Mouse (Mus musculus) liver, embryonic 13.5 days (tissue): ENCODE results near the gene Hpse2. TPM values are rescaled to one million over a fixed set of nuclear protein-coding genes. Genes with fewer than 3 reads are reported as not detected.

Experiments used
- ATAC-seq: fragments of 200-750 bp; cut with Nextera tagmentation; 2 replicates; pipeline ENCODE4 v1.8.0; 2017; ENCODE audit warnings: low read depth, mild to moderate bottlenecking, moderate number of reproducible peaks, moderate library complexity
- DNase-seq: peaks from one replicate; pipeline ENCODE4 v3.0.0; 2022
- H3K27ac ChIP-seq: fragments of 300-500 bp; sonication (generic); 2 replicates; pipeline ENCODE4 v1.5.1; 2015; ENCODE audit warnings: moderate library complexity, mild to moderate bottlenecking, inconsistent platforms
- H3K27me3 ChIP-seq: fragments of 300-500 bp; sonication (generic); 2 replicates; pipeline ENCODE4 v1.6.1; 2015; ENCODE audit warnings: mild to moderate bottlenecking, inconsistent platforms
- H3K36me3 ChIP-seq: fragments of 300-500 bp; sonication (generic); 2 replicates; pipeline ENCODE4 v1.6.1; 2015; ENCODE audit warnings: mild to moderate bottlenecking, inconsistent platforms
- H3K4me1 ChIP-seq: fragments of 300-500 bp; sonication (generic); replicated peaks from 2 replicates; pipeline ENCODE4 v1.6.1; 2015; ENCODE audit warnings: inconsistent platforms
- H3K4me2 ChIP-seq: fragments of 300-500 bp; sonication (generic); 2 replicates; pipeline ENCODE4 v1.6.1; 2015; ENCODE audit warnings: inconsistent platforms, mild to moderate bottlenecking, moderate library complexity
- H3K4me3 ChIP-seq: fragments of 300-500 bp; sonication (generic); replicated peaks from 2 replicates; pipeline ENCODE4 v1.5.1; 2015; ENCODE audit warnings: mild to moderate bottlenecking, inconsistent platforms
- H3K9ac ChIP-seq: fragments of 300-500 bp; sonication (generic); 2 replicates; pipeline ENCODE4 v1.6.1; 2015; ENCODE audit warnings: mild to moderate bottlenecking, inconsistent platforms
- H3K9me3 ChIP-seq: fragments of 300-500 bp; sonication (generic); replicated peaks from 2 replicates; pipeline ENCODE4 v1.6.1; 2016; ENCODE audit warnings: inconsistent platforms
- WGBS: fragments of 180-500 bp; shearing (Covaris S2); methylation state at CpG from one replicate; pipeline ENCODE4 v1.1.7; 2015; ENCODE audit not compliant: insufficient replicate concordance; 5-methylcytosine and 5-hydroxymethylcytosine counted together
- polyA plus RNA-seq: library from polyadenylated mRNA; unstranded; fragments of >200 nt; fragmentation: Nextera tagmentation; extraction: Ambion mirVana; gene quantifications from 2 replicates; pipeline ENCODE4 v1.2.1, GENCODE M21; 2015

Hpse2 gene
- polyA plus RNA-seq, 1 experiment from 2014 or later = 0.02 TPM

DNA sequence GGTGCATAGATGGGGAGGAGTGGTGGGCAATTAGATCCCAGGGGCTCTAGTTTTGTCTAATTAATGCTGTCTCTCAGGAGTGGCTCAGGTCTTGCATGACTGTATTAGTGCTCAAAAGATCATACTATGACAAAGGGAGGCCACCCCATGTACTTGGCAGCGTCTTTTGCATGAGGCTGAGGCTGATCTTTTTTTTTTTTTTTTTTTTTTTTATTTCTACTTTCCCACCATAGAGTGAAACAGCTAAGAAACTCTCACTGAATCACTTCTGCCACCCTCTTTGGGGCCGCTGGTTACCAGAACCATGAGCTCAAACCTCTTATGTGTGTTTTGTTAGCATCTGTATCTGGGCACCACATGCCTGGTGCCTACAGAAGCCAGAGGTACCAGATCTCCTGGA is 549.0 kb downstream of the Hpse2 start:
- Histone ChIP-seq H3K9me3 (no peaks in the 10 kb centered on the region), H3K4me2 (no peak overlapping the region), H3K27me3 (no peaks in the 10 kb centered on the region), H3K4me1 (no peaks in the 10 kb centered on the region), H3K9ac (no peak overlapping the region), H3K27ac (no peak overlapping the region), H3K4me3 (no peak overlapping the region), H3K36me3 (no peaks in the 10 kb centered on the region)
- DNase-seq = no peak
- ATAC-seq = no peak
- 45% methylated on average over 2 of the region's 2 CpGs for WGBS

GRCm38 (mm10) chr19:42838271-42838670 is 549.9 kb downstream of the Hpse2 start:
- no peak for DNase-seq
- no peak overlapping the region for H3K4me2 ChIP-seq
- no peak for ATAC-seq
- H3K27ac ChIP-seq = no peak overlapping the region
- no peaks in the 10 kb centered on the region for H3K36me3 ChIP-seq
- no peaks in the 10 kb centered on the region for H3K4me1 ChIP-seq
- no peak overlapping the region for H3K4me3 ChIP-seq
- H3K9me3 ChIP-seq = no peaks in the 10 kb centered on the region
- H3K27me3 ChIP-seq = no peaks in the 10 kb centered on the region
- WGBS = 69% methylated on average over 2 of the region's 2 CpGs
- H3K9ac ChIP-seq = no peak overlapping the region

GRCm38 (mm10) chr19:42837591-42837990 is 550.6 kb downstream of the Hpse2 start:
- WGBS = 68% methylated on average over 10 of the region's 10 CpGs
- DNase-seq (no peak), ATAC-seq (no peak)
- H3K9ac ChIP-seq = no peak overlapping the region
- no peaks in the 10 kb centered on the region for H3K9me3 ChIP-seq
- H3K27ac ChIP-seq = no peak overlapping the region
- H3K36me3 ChIP-seq = no peaks in the 10 kb centered on the region
- no peaks in the 10 kb centered on the region for H3K4me1 ChIP-seq
- H3K4me2 ChIP-seq = no peak overlapping the region
- H3K4me3 ChIP-seq = no peak overlapping the region
- H3K27me3 ChIP-seq = no peaks in the 10 kb centered on the region

- no peaks in the 10 kb centered on the region for H3K36me3 ChIP-seq
- 70% methylated on average over 7 of the region's 7 CpGs for WGBS
- ATAC-seq (no peak), DNase-seq (no peak)
- no peak overlapping the region for H3K4me2 ChIP-seq
- no peak overlapping the region for H3K4me3 ChIP-seq
- no peaks in the 10 kb centered on the region for H3K4me1 ChIP-seq
- no peak overlapping the region for H3K9ac ChIP-seq
- no peak overlapping the region for H3K27ac ChIP-seq
- no peaks in the 10 kb centered on the region for H3K9me3 ChIP-seq
- no peaks in the 10 kb centered on the region for H3K27me3 ChIP-seq
Observed at GRCm38 (mm10) chr19:42833126-42833525, 555.0 kb downstream of the Hpse2 start.

GRCm38 (mm10) chr19:42832251-42832650 is 555.9 kb downstream of the Hpse2 start:
- Histone ChIP-seq H3K27me3 (no peaks in the 10 kb centered on the region), H3K9me3 (no peaks in the 10 kb centered on the region), H3K27ac (no peak overlapping the region), H3K36me3 (no peaks in the 10 kb centered on the region), H3K4me2 (no peak overlapping the region), H3K4me1 (no peaks in the 10 kb centered on the region), H3K9ac (no peak overlapping the region), H3K4me3 (no peak overlapping the region)
- DNase-seq (no peak), ATAC-seq (no peak)
- 63% methylated on average over 2 of the region's 2 CpGs for WGBS

GRCm38 (mm10) chr19:42829196-42829595 is 559.0 kb downstream of the Hpse2 start:
- Histone ChIP-seq H3K9me3 (no peaks in the 10 kb centered on the region), H3K9ac (no peak overlapping the region), H3K4me3 (no peak overlapping the region), H3K27ac (no peak overlapping the region), H3K4me1 (no peaks in the 10 kb centered on the region), H3K4me2 (no peak overlapping the region), H3K36me3 (no peaks in the 10 kb centered on the region), H3K27me3 (no peaks in the 10 kb centered on the region)
- ATAC-seq (no peak), DNase-seq (no peak)
- WGBS = 34% methylated on average over 4 of the region's 4 CpGs

GRCm38 (mm10) chr19:42827843-42828242 is 560.3 kb downstream of the Hpse2 start:
- Histone ChIP-seq H3K9ac (no peak overlapping the region), H3K4me2 (no peak overlapping the region), H3K36me3 (no peaks in the 10 kb centered on the region), H3K4me1 (no peaks in the 10 kb centered on the region), H3K9me3 (no peaks in the 10 kb centered on the region), H3K4me3 (no peak overlapping the region), H3K27ac (no peak overlapping the region), H3K27me3 (no peaks in the 10 kb centered on the region)
- DNase-seq = no peak
- ATAC-seq = no peak
- WGBS = 64% methylated on average over 3 of the region's 3 CpGs

- no peaks in the 10 kb centered on the region for H3K9me3 ChIP-seq
- WGBS = 51% methylated on average over 5 of the region's 5 CpGs
Observed at GRCm38 (mm10) chr19:42820109-42820508, 568.0 kb downstream of the Hpse2 start.

GRCm38 (mm10) chr19:42817761-42818160 is 570.4 kb downstream of the Hpse2 start:
- H3K4me3 ChIP-seq = no peak overlapping the region
- ATAC-seq = no peak
- DNase-seq = no peak
- no peaks in the 10 kb centered on the region for H3K9me3 ChIP-seq
- no peaks in the 10 kb centered on the region for H3K27me3 ChIP-seq
- no peak overlapping the region for H3K9ac ChIP-seq
- H3K4me2 ChIP-seq = no peak overlapping the region
- no peaks in the 10 kb centered on the region for H3K4me1 ChIP-seq
- 41% methylated on average over 2 of the region's 2 CpGs for WGBS
- no peak overlapping the region for H3K27ac ChIP-seq
- H3K36me3 ChIP-seq = no peaks in the 10 kb centered on the region

More at GRCm38 (mm10) chr19:42820109-42820508, 568.0 kb downstream of the Hpse2 start:
- Histone ChIP-seq H3K4me3 (no peak overlapping the region), H3K4me1 (no peaks in the 10 kb centered on the region), H3K27ac (no peak overlapping the region), H3K4me2 (no peak overlapping the region), H3K36me3 (no peaks in the 10 kb centered on the region), H3K27me3 (no peaks in the 10 kb centered on the region), H3K9ac (no peak overlapping the region)
- no peak for ATAC-seq
- DNase-seq = no peak

DNA sequence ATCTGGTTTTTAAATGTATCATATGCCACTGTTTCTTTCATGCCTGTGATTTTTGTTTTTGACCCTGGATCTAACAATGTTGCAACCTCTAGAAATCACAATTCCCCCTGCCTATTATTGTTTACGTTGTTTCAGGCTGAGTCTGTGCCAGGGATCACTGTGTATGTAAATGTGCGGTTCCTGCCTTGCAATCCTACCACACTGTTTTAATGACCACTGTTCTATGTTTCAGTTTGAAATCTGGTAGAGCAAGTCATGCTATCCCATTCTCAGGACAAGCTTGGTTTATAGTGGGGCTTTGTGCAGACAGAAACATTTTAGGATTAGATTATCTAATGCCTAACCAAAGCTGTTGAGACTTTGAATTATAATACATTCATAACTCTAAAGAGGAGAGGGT is 571.9 kb downstream of the Hpse2 start:
- ATAC-seq (no peak), DNase-seq (no peak)
- H3K27me3 ChIP-seq = no peaks in the 10 kb centered on the region
- no peaks in the 10 kb centered on the region for H3K4me1 ChIP-seq
- 79% methylated on average over 2 of the region's 2 CpGs for WGBS
- no peak overlapping the region for H3K4me3 ChIP-seq
- H3K27ac ChIP-seq = no peak overlapping the region
- no peak overlapping the region for H3K9ac ChIP-seq
- H3K9me3 ChIP-seq = no peaks in the 10 kb centered on the region
- no peaks in the 10 kb centered on the region for H3K36me3 ChIP-seq
- no peak overlapping the region for H3K4me2 ChIP-seq

GRCm38 (mm10) chr19:42810140-42810539 is 578.0 kb downstream of the Hpse2 start:
- no peak for DNase-seq
- no peak overlapping the region for H3K4me2 ChIP-seq
- ATAC-seq = no peak
- no peak overlapping the region for H3K9ac ChIP-seq
- H3K4me1 ChIP-seq = no peaks in the 10 kb centered on the region
- H3K4me3 ChIP-seq = no peak overlapping the region
- no peaks in the 10 kb centered on the region for H3K36me3 ChIP-seq
- WGBS = 57% methylated on average over 5 of the region's 5 CpGs
- no peaks in the 10 kb centered on the region for H3K9me3 ChIP-seq
- H3K27me3 ChIP-seq = no peaks in the 10 kb centered on the region
- H3K27ac ChIP-seq = no peak overlapping the region

DNA sequence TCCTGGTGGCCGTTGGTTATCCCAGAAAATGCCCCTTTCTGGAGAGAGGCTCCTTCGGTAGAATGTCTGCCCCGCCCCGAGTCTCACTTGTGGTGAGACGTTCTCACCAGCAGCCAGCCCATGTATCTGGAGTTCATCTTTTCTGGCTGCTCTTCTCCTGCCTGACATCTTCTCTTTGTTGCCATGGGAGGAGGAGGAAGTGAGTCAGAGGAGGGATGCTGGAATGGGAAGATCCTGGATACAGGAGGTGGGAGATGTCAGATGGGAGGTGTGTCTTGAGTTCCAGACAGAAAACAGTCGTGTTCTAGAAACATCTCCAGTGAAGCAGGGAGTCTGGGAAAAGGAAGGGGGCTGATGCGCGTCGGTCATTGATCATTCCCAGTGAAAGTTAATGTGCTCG is 578.7 kb downstream of the Hpse2 start:
- ATAC-seq (no peak), DNase-seq (no peak)
- 65% methylated on average over 10 of the region's 10 CpGs for WGBS
- H3K4me3 ChIP-seq = no peak overlapping the region
- no peak overlapping the region for H3K9ac ChIP-seq
- no peaks in the 10 kb centered on the region for H3K9me3 ChIP-seq
- no peak overlapping the region for H3K27ac ChIP-seq
- no peaks in the 10 kb centered on the region for H3K36me3 ChIP-seq
- no peaks in the 10 kb centered on the region for H3K4me1 ChIP-seq
- no peaks in the 10 kb centered on the region for H3K27me3 ChIP-seq
- no peak overlapping the region for H3K4me2 ChIP-seq
